Mouse (Mus musculus) B cell, adult (primary cell): Measurements from ENCODE around the gene Golgb1. TPM values are rescaled to one million over a fixed set of nuclear protein-coding genes. Genes with fewer than 3 reads are reported as not detected.

Experiments used
- total RNA-seq: library from RNA; stranded (reverse); gene quantifications from 4 replicates; pipeline ENCODE4 v1.2.4, GENCODE M21; 2023; ENCODE audit not compliant: inconsistent age

Gene Golgb1
- 39.8 to 47.3 TPM (median 43.4 TPM) in 4 replicates for total RNA-seq

GRCm38 (mm10) chr16:36874583-36875275 is at the start of gene Golgb1, which contains the start of gene Eaf2:
Gene Golgb1 (plus strand): TSS chr16:36875140.
Gene Eaf2 (minus strand): TSS chr16:36875003.

GRCm38 (mm10) chr16:36828054-36828786 is 46.7 kb upstream of the Golgb1 start, which contains the start of gene Iqcb1:
Gene Iqcb1 (plus strand): TSS chr16:36828385.

GRCm38 (mm10) chr16:36934841-36935620 is 60.1 kb downstream of the Golgb1 start, which contains the start of gene Hcls1:
Gene Hcls1 (plus strand): TSS chr16:36934983.

Other genes with a start within 250 kb of the Golgb1 start
- gene Cd86, start 209.1 kb upstream of the Golgb1 start, total RNA-seq: 123 to 158 TPM (median 149 TPM) in 4 replicates
- 16.2 to 21.9 TPM (median 17.6 TPM) in 4 replicates for gene Ildr1, start 181.2 kb upstream of the Golgb1 start, total RNA-seq
- gene Slc15a2, start 90.2 kb upstream of the Golgb1 start, total RNA-seq: 10.6 to 82.9 TPM (median 26.5 TPM) in 4 replicates
- gene Iqcb1, start 46.8 kb upstream of the Golgb1 start, total RNA-seq: 67.6 to 115 TPM (median 93.9 TPM) in 4 replicates
- gene Eaf2, start 137 bp upstream of the Golgb1 start, total RNA-seq: 12.3 to 14.5 TPM (median 13.4 TPM) in 4 replicates
- 386 to 409 TPM (median 390 TPM) in 4 replicates for gene Hcls1, start 59.8 kb downstream of the Golgb1 start, total RNA-seq
- gene Fbxo40, start 115.3 kb downstream of the Golgb1 start, total RNA-seq: 0.09 to 1.3 TPM (median 0.29 TPM) in 4 replicates
- gene Polq, start 136.6 kb downstream of the Golgb1 start, total RNA-seq: 5.6 to 6.5 TPM (median 6.3 TPM) in 4 replicates